Mouse (Mus musculus) midbrain, embryonic 16.5 days (tissue): Measurements from ENCODE around the gene Ldlrad3. TPM values are rescaled to one million over a fixed set of nuclear protein-coding genes. Genes with fewer than 3 reads are reported as not detected.
A peak's percentile ranks its signal among the peaks of the same experiment; 100 is the strongest.

Source experiments
- ATAC-seq: fragments of 200-750 bp; cut with Nextera tagmentation; 2 replicates; pipeline ENCODE4 v1.8.0; 2017; ENCODE audit warnings: moderate TSS enrichment
- H3K27ac ChIP-seq: fragments of 300-500 bp; sonication (generic); 2 replicates; pipeline ENCODE4 v1.5.1; 2014; ENCODE audit warnings: mild to moderate bottlenecking, low read length, mixed read lengths
- H3K27me3 ChIP-seq: fragments of 300-500 bp; sonication (generic); 2 replicates; pipeline ENCODE4 v1.6.1; 2014; ENCODE audit warnings: low read depth, low read length, mixed read lengths; ENCODE audit not compliant: control insufficient read depth, insufficient read depth
- H3K36me3 ChIP-seq: fragments of 300-500 bp; sonication (generic); 2 replicates; pipeline ENCODE4 v1.6.1; 2014; ENCODE audit warnings: mild to moderate bottlenecking, low read length, moderate library complexity, mixed read lengths; ENCODE audit not compliant: control insufficient read depth, insufficient read depth
- H3K4me1 ChIP-seq: fragments of 300-500 bp; sonication (generic); 2 replicates; pipeline ENCODE4 v1.6.1; 2014; ENCODE audit warnings: mild to moderate bottlenecking, low read length, mixed read lengths; ENCODE audit not compliant: control insufficient read depth, insufficient read depth
- H3K4me2 ChIP-seq: fragments of 300-500 bp; sonication (generic); 2 replicates; pipeline ENCODE4 v1.6.1; 2014; ENCODE audit warnings: mild to moderate bottlenecking, low read length, mixed read lengths
- H3K4me3 ChIP-seq: fragments of 300-500 bp; sonication (generic); 2 replicates; pipeline ENCODE4 v1.5.1; 2014; ENCODE audit warnings: low read depth, mild to moderate bottlenecking, low read length, moderate library complexity, mixed read lengths
- H3K9ac ChIP-seq: fragments of 300-500 bp; sonication (generic); 2 replicates; pipeline ENCODE4 v1.6.1; 2014; ENCODE audit warnings: low read depth, low read length, mixed read lengths
- H3K9me3 ChIP-seq: fragments of 300-500 bp; sonication (generic); replicated peaks from 2 replicates; pipeline ENCODE4 v1.6.1; 2014; ENCODE audit warnings: mild to moderate bottlenecking, low read length, mixed read lengths; ENCODE audit not compliant: control insufficient read depth, poor library complexity, severe bottlenecking
- WGBS: fragments of 180-500 bp; shearing (Covaris S2); extraction: QIAGEN DNeasy Blood & Tissue Kit; methylation state at CpG from one replicate; pipeline ENCODE4 v1.1.7; 2014; 5-methylcytosine and 5-hydroxymethylcytosine counted together
- polyA plus RNA-seq: library from polyadenylated mRNA; unstranded; fragments of >200 nt; fragmentation: Nextera tagmentation; extraction: Ambion mirVana; gene quantifications from 2 replicates; pipeline ENCODE4 v1.2.1, GENCODE M21; 2015

The Ldlrad3 gene
- polyA plus RNA-seq, 1 experiment from 2014 or later = 26.6 TPM

DNA sequence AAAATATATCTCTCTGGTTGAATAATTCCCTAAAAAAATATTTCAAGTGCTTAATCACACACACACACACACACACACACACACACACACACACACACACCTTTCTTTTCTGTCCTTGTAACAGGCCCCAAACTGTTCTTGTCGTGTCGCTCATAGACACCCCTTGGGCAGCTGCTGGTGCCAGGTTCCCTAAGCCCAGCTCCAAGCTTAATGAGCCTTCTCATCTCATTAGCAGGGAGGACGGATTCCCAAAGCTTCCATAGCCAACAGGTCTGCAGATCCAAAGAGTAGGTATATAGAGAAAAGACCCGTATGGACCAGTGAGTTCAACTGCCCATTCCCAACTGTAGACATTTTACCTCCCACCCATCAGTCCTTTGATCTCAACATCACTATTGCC is 13.7 kb downstream of the Ldlrad3 start:
- Histone ChIP-seq H3K4me3 (no peak overlapping the region), H3K9ac (no peak overlapping the region), H3K9me3 (no peaks in the 10 kb centered on the region), H3K36me3 (no peaks in the 10 kb centered on the region), H3K27ac (no peak overlapping the region), H3K27me3 (no peaks in the 10 kb centered on the region), H3K4me2 (no peak overlapping the region), H3K4me1 (no peaks in the 10 kb centered on the region)
- 66% methylated on average over 4 of the region's 4 CpGs for WGBS
- ATAC-seq = no peak

DNA sequence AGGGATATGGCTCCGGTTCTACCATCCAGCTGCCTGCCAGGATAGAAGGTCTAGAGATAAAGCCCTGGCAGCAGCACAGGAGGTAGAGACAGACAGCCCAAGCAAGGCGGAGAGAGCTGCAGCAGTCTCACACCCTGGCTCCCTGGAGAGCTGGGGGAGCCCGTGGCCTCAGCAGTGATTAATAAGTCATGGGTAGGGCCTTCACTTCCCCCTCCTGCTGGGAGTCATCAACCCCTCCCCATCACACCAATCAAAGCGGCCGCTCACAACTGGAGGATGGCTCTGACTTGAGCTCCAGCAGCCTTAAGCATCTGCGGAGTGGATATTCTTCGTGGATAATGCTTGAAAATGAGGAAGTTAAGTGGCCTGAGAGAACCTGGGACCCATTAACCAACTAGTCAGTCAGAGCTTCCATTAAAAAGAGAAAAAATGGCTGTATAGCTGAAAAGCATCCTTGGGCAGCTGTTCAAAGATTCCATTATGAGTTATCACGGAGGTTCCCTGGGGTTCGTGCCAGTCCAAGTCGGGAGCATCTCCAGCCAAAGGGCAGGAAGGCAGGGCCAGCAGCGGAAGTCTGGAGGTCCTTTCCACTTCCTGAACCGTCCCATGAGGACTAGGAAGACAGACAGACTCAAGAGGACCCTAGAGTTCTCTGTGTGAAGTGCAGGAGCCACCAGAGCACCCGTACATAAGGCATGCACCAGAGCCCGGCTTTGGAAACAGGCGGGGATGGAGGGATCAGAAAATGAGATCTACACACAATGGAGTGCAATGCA is 19.4 kb downstream of the Ldlrad3 start:
- H3K9me3 ChIP-seq = no peaks in the 10 kb centered on the region
- no peak overlapping the region for H3K4me2 ChIP-seq
- H3K27me3 ChIP-seq = no peaks in the 10 kb centered on the region
- peak; percentile 34; the same call in 1 of the 2 replicates for ATAC-seq
- no peak overlapping the region for H3K9ac ChIP-seq
- 44% methylated on average over 15 of the region's 15 CpGs for WGBS
- H3K4me1 ChIP-seq = peaks cover 8% of the 10 kb centered on the region
- peak overlapping the region; percentile 33; the same call in 1 of the 2 replicates for H3K27ac ChIP-seq
- no peaks in the 10 kb centered on the region for H3K36me3 ChIP-seq
- H3K4me3 ChIP-seq = no peak overlapping the region

DNA sequence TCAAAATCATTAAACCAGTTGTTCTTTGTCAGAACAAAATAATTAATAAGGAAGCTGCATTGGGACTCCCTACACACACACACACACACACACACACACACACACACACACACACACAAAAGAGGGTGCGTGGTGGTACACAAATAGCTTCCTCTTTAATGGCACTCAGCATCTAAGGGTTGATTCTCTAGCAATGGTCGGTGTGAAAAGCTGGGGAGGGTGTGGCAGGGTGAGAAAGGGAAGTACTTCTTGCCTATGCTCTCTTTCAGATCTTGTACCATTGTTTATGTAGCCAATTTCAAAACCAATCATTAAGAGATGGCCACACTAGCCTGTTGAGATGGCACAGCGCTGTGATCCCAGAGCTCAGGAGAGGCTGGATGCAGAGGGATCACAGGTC is 23.1 kb downstream of the Ldlrad3 start:
- H3K36me3 ChIP-seq = no peaks in the 10 kb centered on the region
- H3K27me3 ChIP-seq = no peaks in the 10 kb centered on the region
- no peaks in the 10 kb centered on the region for H3K9me3 ChIP-seq
- 89% methylated on average over 3 of the region's 3 CpGs for WGBS
- H3K27ac ChIP-seq = no peak overlapping the region
- H3K4me2 ChIP-seq = no peak overlapping the region
- H3K9ac ChIP-seq = no peak overlapping the region
- H3K4me3 ChIP-seq = no peak overlapping the region
- peaks cover 8% of the 10 kb centered on the region for H3K4me1 ChIP-seq
- ATAC-seq = no peak

DNA sequence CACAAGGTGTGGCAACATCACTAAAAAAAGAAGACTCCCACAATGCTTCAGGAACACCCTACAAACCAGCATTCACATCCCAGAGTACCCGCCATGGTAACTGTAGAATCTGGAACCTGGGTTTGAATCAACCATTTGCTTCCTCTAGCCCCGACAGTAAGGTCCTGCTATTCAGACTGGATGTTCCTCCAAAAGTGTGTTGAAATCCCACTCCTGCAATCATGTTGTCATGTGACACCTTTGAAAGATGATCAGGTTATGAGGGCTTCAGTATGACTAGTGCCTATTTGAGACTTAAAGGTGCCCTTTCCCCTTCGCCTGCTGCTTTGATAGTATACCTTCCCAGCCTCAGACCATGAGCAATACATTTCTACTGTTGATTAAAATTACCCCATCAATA is 28.6 kb downstream of the Ldlrad3 start:
- Histone ChIP-seq H3K27ac (no peak overlapping the region), H3K27me3 (no peaks in the 10 kb centered on the region), H3K4me3 (no peak overlapping the region), H3K36me3 (no peaks in the 10 kb centered on the region), H3K9ac (no peak overlapping the region), H3K4me1 (peaks cover 9% of the 10 kb centered on the region), H3K9me3 (no peaks in the 10 kb centered on the region), H3K4me2 (no peak overlapping the region)
- no peak for ATAC-seq
- WGBS = 95% methylated on average over 3 of the region's 3 CpGs

DNA sequence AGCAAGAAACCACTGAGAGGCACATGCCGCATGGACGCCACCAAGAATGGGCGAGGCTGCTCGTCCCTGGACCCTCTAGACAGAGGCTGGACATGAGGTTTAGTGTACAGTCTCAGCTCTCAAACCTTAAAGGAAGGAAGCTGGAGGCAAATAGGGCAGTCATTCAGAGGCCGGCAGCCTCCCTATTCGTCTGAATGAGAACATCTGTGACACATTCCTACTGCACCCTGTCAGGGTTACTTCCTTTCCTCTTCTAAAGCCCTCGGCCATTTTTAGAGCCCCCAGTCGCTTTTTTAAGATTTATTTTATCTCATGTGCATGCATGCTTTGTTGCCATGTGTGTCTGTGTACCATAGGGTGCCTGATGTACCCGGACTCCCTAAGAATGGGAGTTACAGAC is 29.2 kb downstream of the Ldlrad3 start:
- 0 out of 2 replicates have a peak, but pooled peaks have one; percentile 29 for ATAC-seq
- no peak overlapping the region for H3K4me2 ChIP-seq
- H3K4me3 ChIP-seq = no peak overlapping the region
- H3K9me3 ChIP-seq = no peaks in the 10 kb centered on the region
- H3K9ac ChIP-seq = no peak overlapping the region
- 83% methylated on average over 9 of the region's 9 CpGs for WGBS
- H3K27ac ChIP-seq = peak overlapping the region; percentile 43; the same call in 1 of the 2 replicates
- peaks cover 9% of the 10 kb centered on the region for H3K4me1 ChIP-seq
- H3K36me3 ChIP-seq = no peaks in the 10 kb centered on the region
- no peaks in the 10 kb centered on the region for H3K27me3 ChIP-seq

DNA sequence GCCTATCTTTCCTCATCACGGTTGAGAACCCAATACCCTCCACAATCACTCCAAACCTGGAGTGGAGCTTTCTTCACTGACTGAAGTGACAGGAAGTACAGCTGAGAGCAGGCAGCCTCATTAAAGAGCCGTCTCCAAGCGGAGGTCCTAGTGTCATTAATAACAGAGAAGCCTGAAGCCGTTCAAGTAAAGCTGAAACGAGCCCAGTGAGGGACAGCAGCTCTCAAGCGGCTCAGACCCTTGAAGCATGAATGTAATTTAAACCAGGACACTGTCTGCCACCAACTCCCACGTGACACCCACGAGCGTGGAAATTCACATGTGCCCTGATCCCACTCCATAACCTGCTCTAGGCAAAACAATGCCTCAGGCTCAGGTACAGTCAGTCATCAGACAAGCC is 29.7 kb downstream of the Ldlrad3 start:
- Histone ChIP-seq H3K4me2 (no peak overlapping the region), H3K4me3 (no peak overlapping the region), H3K9me3 (no peaks in the 10 kb centered on the region), H3K27me3 (no peaks in the 10 kb centered on the region), H3K4me1 (peaks cover 9% of the 10 kb centered on the region), H3K36me3 (no peaks in the 10 kb centered on the region), H3K9ac (no peak overlapping the region), H3K27ac (peak overlapping the region; percentile 43; the same call in 1 of the 2 replicates)
- WGBS = 33% methylated on average over 9 of the region's 9 CpGs
- ATAC-seq = peak; percentile 47; the same call in 1 of the 2 replicates

DNA sequence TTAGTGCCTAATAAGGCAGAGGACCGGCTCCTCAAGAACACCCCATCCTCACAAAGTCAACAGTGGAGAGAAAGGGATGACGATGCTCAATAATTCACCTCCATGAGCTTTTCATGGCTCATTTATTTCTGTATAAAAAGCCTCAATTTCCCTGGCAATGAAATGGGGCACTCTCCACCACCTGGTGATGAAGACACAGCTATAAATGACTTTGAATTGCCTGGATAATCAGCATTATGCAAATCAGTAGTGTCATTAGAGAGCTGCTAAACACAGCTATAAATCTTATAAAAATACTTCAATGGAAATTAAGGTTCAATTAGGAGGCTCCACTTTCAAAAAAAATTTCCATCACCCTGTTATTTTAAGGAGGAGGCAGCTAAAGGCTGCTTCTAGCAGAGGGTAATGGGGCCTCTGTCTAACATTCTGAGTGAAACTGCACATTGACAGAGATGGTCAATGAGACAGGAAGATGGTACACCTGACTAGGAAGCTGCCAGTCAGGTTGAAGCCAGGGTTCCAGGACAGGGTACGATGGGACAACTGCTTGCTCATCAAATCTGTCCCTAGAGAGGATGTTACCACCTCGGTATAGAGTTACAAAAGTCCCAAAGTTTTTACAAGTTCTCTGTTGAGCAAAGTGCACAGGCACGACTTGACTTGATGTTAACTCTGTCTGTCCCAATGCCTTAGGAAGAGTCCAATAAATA is 30.7 kb downstream of the Ldlrad3 start:
- WGBS = 72% methylated on average over 5 of the region's 5 CpGs
- no peak for ATAC-seq

DNA sequence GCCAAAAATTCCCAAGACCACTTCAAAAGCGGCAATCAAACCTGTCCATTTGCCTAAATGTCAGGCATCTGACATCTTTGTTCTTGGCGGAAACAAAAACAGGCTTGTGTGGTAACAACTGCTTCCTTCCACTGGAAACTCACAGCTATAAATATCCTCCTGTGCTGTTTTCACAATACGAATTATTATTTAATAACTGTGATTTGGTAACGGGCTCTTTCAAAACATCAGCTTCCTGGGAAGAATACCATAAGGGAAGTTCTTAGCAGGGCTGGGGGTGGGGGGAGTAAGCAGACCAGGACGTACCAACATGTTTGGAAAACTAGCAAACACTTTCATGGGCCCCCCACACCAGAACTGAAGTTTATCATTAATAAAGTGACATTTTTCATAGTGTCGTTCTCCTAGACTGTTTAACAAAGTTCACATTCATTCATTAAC is 31.4 kb downstream of the Ldlrad3 start:
- H3K9ac ChIP-seq = no peak overlapping the region
- H3K27ac ChIP-seq = no peak overlapping the region
- no peak overlapping the region for H3K4me3 ChIP-seq
- H3K4me1 ChIP-seq = peaks cover 9% of the 10 kb centered on the region
- no peak for ATAC-seq
- H3K9me3 ChIP-seq = no peaks in the 10 kb centered on the region
- no peaks in the 10 kb centered on the region for H3K27me3 ChIP-seq
- 78% methylated on average over 6 of the region's 6 CpGs for WGBS
- H3K4me2 ChIP-seq = no peak overlapping the region
- no peaks in the 10 kb centered on the region for H3K36me3 ChIP-seq

More for the DNA sequence above, 30.7 kb downstream of the Ldlrad3 start:
- Histone ChIP-seq H3K4me3 (no peak overlapping the region), H3K4me2 (no peak overlapping the region), H3K9me3 (no peaks in the 10 kb centered on the region), H3K9ac (no peak overlapping the region), H3K27me3 (no peaks in the 10 kb centered on the region), H3K27ac (no peak overlapping the region), H3K4me1 (peaks cover 9% of the 10 kb centered on the region), H3K36me3 (no peaks in the 10 kb centered on the region)

DNA sequence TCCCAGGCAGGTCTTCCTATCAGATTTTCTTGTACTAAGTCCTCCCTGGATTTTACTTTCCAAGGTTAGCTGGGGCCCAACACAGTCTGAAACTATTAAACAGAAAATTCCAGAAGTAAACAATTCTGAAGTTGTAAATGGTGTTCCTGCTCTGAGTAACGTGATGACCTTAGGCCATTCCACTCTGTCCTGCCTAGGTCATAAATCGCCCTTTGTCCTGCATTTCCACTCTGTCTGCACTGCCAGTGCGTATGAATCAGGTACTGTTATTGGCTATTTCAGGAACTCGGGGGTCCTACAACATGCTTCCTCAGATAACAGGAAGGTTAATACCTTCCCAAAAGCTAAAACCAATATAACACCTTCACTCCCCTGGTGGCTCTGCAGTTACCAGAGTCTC is 31.9 kb downstream of the Ldlrad3 start:
- H3K9ac ChIP-seq = no peak overlapping the region

More for the DNA sequence above, 31.9 kb downstream of the Ldlrad3 start:
- H3K36me3 ChIP-seq = no peaks in the 10 kb centered on the region
- no peak overlapping the region for H3K4me2 ChIP-seq
- no peak overlapping the region for H3K27ac ChIP-seq
- H3K4me3 ChIP-seq = no peak overlapping the region
- H3K27me3 ChIP-seq = no peaks in the 10 kb centered on the region
- H3K4me1 ChIP-seq = peaks cover 9% of the 10 kb centered on the region
- H3K9me3 ChIP-seq = no peaks in the 10 kb centered on the region
- ATAC-seq = no peak
- 94% methylated on average over 4 of the region's 4 CpGs for WGBS
